Mouse (Mus musculus) thymus, postnatal 4 days (tissue): ENCODE data around the gene Selenoo.

Experiments used
- DNase-seq: peaks from one replicate; pipeline ENCODE4 v3.0.0; 2021

The Selenoo gene

GRCm38 (mm10) chr15:89088607-89089247, at the start of gene Selenoo:
Gene Selenoo, plus strand, starts transcription at chr15:89089084.
- peak; percentile 84 for DNase-seq

DNA sequence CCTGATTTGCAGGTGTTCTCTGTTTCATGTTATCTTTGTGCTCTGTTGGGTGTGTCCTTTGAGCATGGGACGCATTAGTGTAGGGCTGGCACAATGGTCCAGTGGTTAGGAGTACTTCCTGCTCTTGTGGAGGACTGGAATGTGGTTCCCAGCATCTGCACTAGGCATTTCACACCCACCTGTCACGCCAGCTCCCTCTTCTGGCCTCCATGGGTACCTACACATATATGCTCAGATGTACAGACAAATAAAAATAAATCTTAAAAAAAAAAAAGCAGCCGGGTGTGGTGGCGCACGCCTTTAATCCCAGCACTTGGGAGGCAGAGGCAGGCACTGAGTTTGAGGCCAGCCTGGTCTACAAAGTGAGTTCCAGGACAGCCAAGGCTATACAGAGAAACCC, 44.5 kb upstream of the Selenoo start:
- no peak for DNase-seq

DNA sequence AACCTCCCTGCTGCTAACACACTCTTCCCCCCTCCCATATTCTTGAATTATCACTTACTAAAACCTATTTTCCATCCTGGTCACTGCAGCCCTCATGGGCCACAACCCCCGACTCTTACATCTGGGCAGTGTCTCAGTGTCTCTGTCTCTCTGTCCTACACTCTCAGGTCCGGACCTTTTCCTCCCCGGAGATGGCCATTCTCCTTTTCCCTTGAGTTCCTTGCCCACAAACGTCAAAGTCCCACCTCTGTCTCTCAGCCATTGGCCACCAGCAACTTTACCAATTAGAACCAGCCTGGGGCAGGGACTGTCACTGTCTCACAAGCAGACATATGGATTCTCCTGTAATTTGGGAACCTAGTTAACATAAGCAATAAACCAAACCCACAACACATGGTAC, 42.5 kb upstream of the Selenoo start:
- DNase-seq = no peak

- no peak for DNase-seq
Observed at GRCm38 (mm10) chr15:89054666-89055065, 34.2 kb upstream of the Selenoo start.

DNA sequence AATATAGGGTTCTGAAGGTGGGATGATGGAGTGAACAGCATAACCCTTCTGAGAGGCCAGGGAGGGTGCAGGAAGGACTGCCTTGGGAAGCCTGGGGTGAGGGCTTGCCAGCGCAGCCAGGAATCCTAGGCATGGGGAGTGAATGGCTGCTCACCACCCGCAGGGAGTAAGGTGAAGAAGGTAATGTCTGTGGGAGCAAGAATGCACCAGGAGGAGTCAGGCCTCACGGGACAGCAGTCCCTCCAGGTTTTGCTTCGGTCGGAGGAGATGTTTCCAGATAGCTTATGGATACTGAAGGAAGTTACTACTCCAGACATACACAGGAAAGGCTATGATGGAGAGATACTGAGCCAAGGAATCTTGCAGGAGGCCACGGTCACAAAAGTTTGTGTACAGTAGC, 30.1 kb upstream of the Selenoo start:
- DNase-seq = peak; percentile 2

DNA sequence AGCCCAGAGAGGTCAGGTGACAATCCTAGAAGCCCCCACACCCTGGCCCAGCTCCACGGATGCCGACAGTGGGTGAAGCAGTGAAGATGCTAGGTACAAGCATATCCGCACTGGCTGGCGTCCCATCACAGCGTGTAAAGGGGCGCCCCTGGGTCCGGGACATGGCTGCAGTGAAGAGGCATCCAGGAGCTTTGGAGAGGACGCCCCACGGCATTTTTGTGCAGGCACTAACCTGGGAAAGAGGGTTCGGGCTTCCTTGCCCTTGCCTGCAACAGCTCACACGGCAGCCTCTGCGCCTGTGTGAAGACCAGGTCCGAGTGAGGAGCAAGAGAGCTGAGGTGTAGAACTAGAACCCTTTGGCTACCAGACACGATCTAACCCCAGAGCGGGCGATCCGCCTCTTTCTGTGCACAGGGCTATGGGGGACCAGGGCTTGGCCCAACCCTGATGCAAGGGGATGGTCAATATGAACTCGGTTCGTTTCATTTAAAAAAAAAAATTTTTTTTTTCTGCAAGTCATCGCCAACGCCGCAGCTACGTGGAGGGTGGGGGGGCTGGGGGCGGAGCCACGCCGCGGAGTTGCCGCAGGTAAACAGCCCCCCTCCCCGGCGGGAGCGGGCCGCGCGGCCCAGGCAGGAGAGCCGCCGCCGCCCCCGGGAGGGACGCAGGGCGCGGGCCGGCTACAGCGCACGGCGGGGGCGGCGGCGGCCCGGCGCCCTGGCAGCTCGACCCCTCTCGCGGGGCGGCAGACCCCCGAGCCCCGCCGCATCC, 29.5 kb upstream of the Selenoo start, which contains the start of gene Panx2:
Gene Panx2 (plus strand): TSS at position 574 of the 771 bp plus-strand sequence.
- peak; percentile 18 for DNase-seq

DNA sequence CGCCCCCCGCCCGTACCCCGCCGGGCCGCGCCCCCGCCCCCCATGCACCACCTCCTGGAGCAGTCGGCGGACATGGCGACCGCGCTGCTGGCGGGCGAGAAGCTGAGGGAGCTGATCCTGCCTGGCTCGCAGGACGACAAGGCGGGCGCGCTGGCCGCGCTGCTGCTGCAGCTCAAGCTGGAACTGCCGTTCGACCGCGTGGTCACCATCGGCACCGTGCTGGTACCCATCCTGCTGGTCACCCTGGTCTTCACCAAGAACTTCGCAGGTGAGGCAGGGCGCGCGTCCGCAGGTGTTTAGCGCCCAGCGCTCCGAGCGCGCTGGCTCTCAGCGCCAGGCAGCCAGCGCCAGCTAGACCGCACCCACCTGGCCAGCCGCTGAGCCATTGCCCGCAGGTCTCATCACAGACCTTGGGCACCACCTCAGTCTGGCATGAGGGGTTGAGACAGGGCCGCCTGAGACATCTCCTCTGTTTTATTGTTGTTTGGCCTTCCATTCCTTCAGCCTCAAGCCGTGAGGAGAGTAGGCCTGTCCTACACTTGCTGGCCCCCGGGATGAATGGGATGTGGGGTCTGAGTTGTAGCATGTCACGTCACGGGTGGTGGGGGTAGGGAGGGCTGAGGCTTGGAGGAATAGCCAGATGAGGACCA, 28.7 kb upstream of the Selenoo start:
- DNase-seq = peak; percentile 31

DNA sequence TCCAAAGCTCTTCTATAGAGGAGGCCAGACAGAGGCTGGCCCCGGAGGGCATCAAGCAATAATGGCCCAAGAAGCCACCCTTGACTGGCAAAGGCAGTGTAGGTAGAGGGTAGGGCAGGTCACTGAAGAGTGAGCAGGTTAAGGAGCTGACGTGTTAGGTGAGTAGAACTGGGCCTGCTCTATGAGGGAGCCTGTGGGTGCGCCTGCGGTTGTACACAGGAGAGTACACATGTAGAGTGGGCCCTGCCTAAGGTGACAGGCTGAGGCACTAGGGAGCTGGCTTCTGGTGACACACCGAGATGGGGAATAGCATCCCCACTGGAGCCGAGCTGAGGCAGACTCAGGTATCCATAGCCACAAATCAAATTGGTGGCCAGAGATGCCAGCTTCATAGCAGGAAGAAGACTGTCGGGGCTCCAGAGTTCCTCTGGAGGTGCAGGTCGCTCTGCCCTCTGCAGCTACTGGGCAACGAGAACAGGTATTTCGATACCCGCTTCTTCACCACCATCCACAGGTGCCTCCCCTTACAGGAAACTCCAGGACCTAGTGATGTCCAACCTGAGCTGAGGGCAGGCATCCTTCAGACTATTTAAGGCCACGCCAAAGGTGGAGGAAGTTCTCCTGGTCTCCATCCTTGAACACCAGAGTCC, 27.9 kb upstream of the Selenoo start:
- peak; percentile 5 for DNase-seq

- DNase-seq = peak; percentile 1
Observed at GRCm38 (mm10) chr15:89061761-89062517, 26.9 kb upstream of the Selenoo start.

DNA sequence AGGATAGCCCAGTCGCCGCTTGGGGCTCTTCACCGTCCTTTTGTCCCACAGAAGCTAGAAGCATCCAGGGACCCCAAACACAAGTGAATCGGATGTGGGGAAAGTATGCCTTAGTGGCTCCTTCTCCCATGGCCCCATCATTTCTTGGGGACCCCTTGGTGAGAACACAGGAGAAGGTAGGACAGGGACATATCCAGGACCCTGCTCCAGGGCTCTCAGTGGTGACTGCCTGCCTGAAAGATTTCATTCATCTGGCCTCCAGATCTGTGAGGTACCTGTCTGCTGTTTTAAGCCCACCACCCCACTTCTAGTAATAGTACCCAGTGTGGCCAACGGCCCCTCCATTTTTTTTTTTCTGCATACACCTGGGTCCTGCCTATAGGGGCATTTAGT, 26.4 kb upstream of the Selenoo start:
- no peak for DNase-seq

GRCm38 (mm10) chr15:89063001-89063400, 25.9 kb upstream of the Selenoo start:
- no peak for DNase-seq

DNA sequence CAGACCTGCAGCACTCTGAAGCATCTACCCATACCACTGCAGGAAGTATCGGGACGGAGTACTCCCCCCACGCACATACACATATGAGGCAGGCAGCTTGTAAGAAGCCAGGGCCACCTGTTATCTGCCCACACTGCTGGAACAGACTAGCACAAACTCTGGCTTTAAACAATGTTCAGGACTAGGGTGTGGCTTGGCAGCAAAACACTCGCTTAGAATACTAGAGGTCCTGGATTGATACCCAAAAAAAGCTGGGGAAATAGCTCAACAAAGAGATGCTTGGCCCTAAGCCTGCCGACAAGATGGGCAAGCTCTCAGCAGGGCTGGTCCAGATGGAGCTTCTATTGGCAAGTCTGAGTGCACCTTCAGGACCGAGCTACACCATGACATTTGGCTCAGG, 25.3 kb upstream of the Selenoo start:
- peak; percentile 3 for DNase-seq

DNA sequence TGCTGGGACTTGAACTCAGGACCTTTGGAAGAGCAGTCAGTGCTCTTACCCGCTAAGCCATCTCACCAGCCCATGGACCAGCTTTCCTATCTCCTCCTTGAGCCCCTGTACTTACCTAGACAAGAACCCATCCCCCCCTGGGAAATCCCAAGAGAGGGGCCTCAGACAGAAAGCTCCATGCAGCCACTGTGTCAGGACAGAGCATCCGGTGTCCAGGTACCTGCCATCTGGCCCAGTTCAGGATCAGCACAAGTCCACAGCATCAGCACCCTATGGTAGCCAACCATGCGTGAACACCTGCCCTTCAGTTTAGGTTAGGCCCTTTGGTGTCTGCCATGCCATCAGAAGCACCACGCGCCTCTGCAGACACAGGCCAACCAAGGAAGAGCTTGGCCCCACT, 24.0 kb upstream of the Selenoo start:
- DNase-seq = peak; percentile 2

GRCm38 (mm10) chr15:89067609-89068008, 21.3 kb upstream of the Selenoo start:
- no peak for DNase-seq

GRCm38 (mm10) chr15:89068226-89068625, 20.7 kb upstream of the Selenoo start:
- no peak for DNase-seq

GRCm38 (mm10) chr15:89069336-89069840, 19.5 kb upstream of the Selenoo start:
- DNase-seq = no peak

GRCm38 (mm10) chr15:89070606-89071005, 18.3 kb upstream of the Selenoo start:
- DNase-seq = no peak

- DNase-seq = no peak
Observed at GRCm38 (mm10) chr15:89073993-89074603, 14.8 kb upstream of the Selenoo start.

DNA sequence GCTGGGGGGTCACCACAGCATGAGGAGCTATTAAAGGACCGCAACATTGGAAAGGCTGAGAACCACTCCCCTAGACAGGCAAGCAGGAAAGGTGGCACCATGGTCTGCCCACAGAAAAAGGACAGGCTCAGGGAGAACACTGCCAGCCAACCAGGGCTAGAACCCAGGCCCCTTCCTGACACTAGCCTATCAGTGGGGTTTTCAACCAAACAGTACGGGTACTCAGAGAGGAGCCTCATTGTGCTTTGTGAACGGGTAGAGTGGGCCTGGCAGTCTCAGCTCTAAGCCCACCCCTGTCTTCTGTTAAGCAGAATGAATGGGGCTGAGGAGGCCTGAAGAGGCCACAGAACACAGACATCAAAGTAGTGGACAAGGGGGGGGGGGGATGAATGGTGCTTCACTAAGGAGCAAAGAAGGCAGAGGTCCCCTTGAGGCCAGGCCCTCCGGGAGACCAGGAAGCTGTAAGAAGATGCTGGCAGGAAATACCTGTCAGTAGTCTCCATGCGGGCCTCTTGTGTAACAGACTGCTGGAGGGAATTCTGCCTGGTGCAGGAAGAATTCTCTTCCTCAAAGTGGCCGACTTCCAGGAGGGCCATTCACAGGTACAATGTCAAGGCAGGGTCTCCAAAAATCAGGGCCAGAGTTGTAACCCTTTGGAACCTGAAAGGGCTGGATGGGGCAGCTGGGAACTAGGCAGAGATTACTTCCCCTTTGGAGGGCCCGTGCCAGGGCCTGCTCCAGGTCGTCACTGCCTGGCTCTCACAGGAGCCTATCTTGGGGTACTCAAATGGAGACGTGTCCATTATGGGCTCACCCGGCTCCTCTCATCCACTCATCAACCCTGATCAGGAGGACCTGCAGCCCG, 14.0 kb upstream of the Selenoo start, which contains the start of gene Trabd:
Gene Trabd (plus strand): TSS at position 512 of the 865 bp plus-strand sequence.
- DNase-seq = no peak

- DNase-seq = peak; percentile 90
Observed at GRCm38 (mm10) chr15:89075478-89076147, 13.3 kb upstream of the Selenoo start.
